Mouse (Mus musculus): ENCODE measurements around the gene Usp2.

GRCm38 (mm10) chr9:44133287-44133686 is 66.5 kb downstream of the Usp2 start:
- no peak for TF ChIP-seq POLR2A (IDR thresholded peaks at IDR 0.05; ENCODE audit: control insufficient read depth, low read depth, low read length)
- TF ChIP-seq CTCF (IDR thresholded peaks at IDR 0.05; ENCODE audit: control insufficient read depth, insufficient read depth, insufficient replicate concordance, low read depth, low read length), result no peak
